Mouse (Mus musculus) adrenal gland, postnatal 4 days (tissue): Measurements from ENCODE around the gene Tex28. TPM values are rescaled to one million over a fixed set of nuclear protein-coding genes. Genes with fewer than 3 reads are reported as not detected.
"Not testable (repeated sequence)": the region's sequence is repeated elsewhere in the genome, so short reads cannot be mapped to it uniquely, and the experiment has no call there.

ENCODE experiments used
- DNase-seq, 2 experiments: peaks; one replicate each; pipeline ENCODE4 v3.0.0; 2021 to 2022; ENCODE audit warnings: low spot score in 2 of 2, mixed read lengths in 2 of 2
- long read RNA-seq, 2 experiments: library from polyadenylated mRNA; stranded (forward); transcript quantifications; one replicate each; pipeline ENCODE4 v2.0.0; 2021
- total RNA-seq, 2 experiments: library from RNA; stranded (reverse); gene quantifications; 2 replicates each; pipeline ENCODE4 v1.2.3; 2021

Tex28 gene
- not detected for total RNA-seq
- long read RNA-seq, experiment 1 = 0 reads
- long read RNA-seq, experiment 2 = 0 reads

DNA sequence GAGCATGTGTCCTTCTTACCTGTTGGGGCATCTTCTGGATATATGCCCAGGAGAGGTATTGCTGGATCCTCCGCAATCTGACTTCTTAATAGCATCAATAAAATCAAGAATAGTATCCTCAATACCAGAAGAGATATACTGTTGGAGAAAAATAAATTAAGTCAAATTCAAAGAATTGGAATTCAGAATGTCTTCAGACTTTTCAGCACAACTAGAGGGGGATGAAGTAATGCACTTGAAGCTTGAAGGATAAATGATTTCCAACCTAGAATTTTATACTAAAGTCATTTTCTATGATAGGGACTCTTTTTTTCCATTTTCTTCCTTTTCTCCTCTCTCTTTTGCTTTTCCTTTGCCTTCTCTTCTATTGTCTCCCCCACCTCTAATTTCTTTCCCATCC is at the start of gene Tex28:
TSS of gene Tex28 (minus strand) at position 101 of the 400 bp plus-strand sequence.
- DNase-seq = no peak

DNA sequence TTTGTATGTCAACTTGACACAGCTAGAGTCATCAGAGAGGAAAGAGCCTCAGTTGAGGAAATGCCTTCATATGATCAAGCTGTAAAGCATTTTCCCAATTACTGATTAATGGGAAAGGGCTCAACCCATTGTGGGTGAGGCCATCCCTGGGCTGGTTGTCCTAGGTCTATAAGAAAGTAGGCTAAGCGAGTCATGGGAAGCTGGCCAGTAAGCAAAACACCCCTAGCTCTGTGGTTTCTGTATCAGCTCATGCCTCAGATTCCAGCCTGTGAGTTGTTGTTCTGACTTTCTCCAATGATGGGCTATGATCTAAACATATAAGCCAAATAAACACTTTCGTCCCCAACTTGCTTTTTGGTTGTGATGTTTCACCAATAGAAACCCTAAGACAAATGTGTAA is 35.9 kb upstream of the Tex28 start:
- DNase-seq = no peak

DNA sequence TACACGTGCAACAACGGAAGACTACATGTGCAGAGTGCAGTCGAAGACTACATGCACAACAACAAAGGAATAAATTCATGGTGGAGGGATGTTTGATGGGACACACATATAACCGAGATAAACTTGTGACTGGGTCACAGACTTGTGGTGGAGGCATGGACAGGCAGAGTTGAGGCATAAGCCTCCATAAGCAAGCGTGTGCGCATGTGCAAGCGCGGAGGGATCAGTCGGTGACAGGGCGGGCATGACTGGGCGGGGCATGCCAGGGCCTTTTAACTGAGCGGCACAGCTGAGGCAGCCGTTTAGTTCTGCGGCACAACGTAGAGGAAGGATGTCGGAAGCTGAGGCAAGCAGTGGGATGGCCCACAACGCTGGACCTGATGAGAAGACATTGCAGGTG is 9.3 kb upstream of the Tex28 start, which contains the start of gene Tktl1:
TSS of gene Tktl1 (plus strand) at position 301 of the 400 bp plus-strand sequence.
- no peak for DNase-seq

DNA sequence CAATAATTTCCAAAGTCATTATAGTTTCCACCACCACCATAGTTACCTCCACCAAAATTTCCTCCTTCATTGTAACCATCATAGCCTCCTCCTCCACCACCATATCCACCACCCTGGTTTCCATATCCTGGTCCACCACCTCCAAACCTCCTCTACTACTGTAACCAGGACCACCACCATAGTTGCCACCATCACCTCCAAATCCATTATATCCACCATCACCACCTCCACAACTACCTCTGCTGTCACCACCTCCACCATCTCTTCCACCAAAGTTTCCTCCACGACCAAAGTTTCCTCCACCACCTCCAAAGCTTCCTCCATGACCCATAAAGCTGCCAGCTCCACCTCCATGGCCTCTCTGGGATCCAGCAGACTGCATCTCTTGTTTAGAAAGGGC is 32.4 kb downstream of the Tex28 start, which contains the start of gene Mecp2:
TSS of gene Mecp2 (minus strand) at position 101 of the 400 bp plus-strand sequence.
- not testable (repeated sequence) for DNase-seq

DNA sequence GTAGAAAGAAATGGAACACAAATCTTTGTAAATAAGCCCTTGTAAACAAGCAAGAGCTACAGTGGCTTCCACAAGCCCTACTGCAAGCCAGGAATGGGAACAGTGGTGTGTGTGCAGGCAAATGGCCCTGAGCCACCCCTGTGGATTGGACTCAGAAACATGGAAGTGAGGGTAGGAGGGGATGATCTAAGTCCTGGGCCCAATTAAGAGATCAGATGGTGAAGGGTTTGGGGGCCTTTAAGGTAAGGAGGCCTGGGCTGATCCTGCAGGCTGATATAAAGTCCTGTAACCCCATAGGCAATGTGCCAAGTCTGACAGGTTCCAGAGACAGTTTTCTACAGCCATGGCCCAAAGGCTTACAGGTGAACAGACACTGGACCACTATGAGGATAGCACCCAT is 40.5 kb downstream of the Tex28 start, which contains the start of gene Opn1mw:
TSS of gene Opn1mw (plus strand) at position 301 of the 400 bp plus-strand sequence.
- no peak for DNase-seq

DNA sequence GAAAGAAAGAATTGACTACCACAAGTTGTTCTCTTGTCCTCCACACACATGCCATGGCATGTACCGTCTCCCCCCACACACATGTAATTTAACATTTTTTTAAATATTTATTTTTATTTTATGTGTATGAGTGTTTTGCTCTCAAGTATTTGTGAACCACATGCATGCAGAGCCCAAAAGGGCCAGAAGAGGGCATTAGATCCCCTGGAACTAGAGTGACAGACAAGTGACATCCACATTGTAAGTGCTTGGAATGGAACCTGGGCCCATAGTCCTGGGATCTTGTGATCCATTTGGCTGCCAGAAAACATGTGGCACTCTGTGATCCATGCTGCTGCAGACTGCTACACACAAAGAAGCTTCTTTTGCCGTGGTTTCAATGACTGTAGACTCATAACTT is 42.7 kb downstream of the Tex28 start:
- DNase-seq = no peak

DNA sequence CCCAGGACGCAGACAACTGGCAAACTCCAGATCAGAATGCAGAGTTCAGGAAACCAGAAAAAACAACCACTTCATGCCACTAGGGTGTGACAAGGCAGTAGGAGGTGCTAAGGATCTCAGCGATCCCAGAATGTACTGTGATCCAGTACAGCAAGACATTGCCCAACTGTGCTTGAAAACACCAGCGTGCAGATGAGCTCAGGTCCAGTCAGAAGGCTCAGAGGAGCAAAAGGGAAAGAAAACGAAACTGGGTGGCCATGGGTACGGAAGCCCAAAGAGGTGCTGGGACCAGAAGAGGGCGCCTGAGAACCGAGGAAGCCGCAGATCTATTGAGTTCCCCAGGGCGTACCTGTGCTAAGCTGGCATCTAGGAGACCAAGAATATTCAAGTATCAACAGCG is 52.1 kb downstream of the Tex28 start:
- peak in 1 of 2 experiments; percentile 4 for DNase-seq

DNA sequence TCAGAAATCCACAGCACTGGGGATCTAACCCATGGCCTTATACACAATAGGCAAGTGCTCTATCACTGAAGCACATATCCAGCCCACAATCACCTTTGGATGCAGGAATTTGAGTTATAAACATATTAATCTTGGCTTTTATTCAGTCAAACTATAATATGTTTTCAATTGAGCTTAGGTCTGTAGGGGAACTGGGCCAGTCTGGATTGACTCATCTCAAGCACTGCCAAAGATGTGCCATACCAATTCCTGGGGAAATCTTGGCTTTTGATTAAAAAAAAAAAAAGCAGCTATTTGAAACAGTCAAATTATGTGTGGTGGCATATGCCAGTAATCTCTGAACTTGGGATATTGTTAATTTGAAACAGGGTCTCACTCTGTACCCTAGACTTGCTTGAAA is 53.6 kb downstream of the Tex28 start:
- DNase-seq = no peak

DNA sequence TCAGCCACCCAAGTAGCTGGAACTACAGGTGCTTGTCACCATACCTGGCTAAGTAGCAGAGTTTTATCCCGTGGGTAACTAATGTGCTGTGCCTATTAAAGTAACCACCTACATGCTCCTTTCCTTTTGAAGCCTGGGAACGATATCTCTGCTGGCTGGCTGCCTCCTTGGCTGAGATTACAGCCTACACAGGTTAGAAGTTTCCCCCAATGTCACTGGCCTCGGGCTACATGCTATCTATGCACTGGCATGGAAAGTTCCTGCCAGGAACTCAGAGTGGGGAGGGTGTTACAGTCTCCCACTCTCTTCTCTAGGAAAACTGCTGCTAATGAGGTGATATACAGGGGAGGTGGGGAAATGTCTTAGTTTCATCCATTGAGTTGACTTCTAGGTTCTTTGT is 58.9 kb downstream of the Tex28 start:
- no peak for DNase-seq

DNA sequence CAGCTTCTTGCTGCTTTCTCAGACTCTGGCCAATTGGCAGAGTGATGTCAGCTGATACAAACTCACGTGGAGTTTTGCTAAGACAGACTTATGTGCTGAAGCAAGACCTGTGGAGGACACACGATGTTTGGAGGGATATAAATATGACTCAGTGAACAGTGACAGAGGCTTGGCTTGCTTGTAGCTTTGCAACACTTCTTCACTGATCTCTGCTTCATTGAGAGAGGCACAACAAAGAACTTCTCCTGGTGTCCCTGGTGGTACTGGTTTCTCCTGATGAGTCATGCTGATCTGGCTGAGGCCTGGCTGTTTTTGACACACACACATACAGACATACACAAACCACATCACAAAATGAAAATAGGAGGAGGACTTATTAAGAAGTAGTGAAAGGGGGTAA is 61.7 kb downstream of the Tex28 start:
- no peak for DNase-seq

DNA sequence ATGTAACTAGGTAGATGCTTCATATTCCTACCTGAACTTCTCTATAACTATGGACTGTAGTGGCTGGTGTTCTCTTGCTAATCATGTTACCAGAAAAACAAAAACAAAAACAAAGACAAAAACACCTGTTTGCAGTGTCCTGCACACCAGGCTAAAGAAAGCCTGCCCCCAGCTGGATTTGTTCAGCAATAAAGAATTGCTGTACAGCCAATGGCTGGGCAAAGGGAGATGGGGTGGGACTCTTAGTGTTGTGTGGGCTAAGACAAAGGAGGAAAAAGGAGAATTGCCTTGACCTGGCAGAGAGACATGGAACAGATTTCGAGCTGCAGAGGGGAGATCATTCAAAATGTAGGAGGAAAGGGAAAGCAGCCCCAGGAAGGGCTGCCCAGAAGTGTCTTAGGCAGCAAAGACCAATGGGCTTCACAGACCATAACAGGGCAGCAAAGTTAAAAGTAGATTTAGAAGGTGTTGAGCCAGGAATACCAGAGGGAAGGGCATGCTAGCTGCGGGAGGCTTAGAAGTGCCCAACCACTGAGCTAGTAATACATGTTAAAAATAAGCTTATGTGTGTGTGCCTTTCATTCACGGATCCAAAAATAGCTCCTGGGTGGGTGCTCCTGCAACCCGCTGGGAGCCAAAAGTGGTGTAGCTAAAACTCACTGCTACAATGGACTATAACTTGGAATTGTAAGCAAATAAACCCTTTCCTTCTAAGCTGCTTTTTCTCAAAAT is 64.0 kb downstream of the Tex28 start:
- DNase-seq = no peak

Other genes starting within 250 kb of the Tex28 start
- gene Arhgap4, start 246.0 kb downstream of the Tex28 start, total RNA-seq = 10 to 100 TPM in 1 of 2 experiments, 1 to 10 TPM in 1; 6.6 to 10.1 TPM
- 100 to 1,000 TPM in 1 of 2 experiments, 10 to 100 TPM in 1; 98.4 to 104 TPM for gene Naa10, start 245.9 kb downstream of the Tex28 start, total RNA-seq
- gene Renbp, start 237.0 kb downstream of the Tex28 start, total RNA-seq = 10 to 100 TPM; 30.4 to 30.8 TPM
- 10 to 100 TPM; 93.9 to 95.8 TPM for gene Hcfc1, start 201.5 kb downstream of the Tex28 start, total RNA-seq
- 100 to 1,000 TPM; 127 to 128 TPM for gene Irak1, start 143.9 kb downstream of the Tex28 start, total RNA-seq
- gene Opn1mw, start 40.4 kb downstream of the Tex28 start, total RNA-seq = not detected
- 10 to 100 TPM; 41.1 to 45.1 TPM for gene Mecp2, start 32.5 kb downstream of the Tex28 start, total RNA-seq
- not detected for gene Tktl1, start 9.4 kb upstream of the Tex28 start, total RNA-seq
- 100 to 1,000 TPM; 207 to 261 TPM for gene Flna, start 82.0 kb upstream of the Tex28 start, total RNA-seq
- gene Emd, start 86.8 kb upstream of the Tex28 start, total RNA-seq = 10 to 100 TPM; 46.9 to 51.7 TPM
- gene Rpl10, start 103.0 kb upstream of the Tex28 start, total RNA-seq = 100 to 1,000 TPM; 472 to 522 TPM
- gene Taz, start 114.1 kb upstream of the Tex28 start, total RNA-seq = 100 to 1,000 TPM in 1 of 2 experiments, 10 to 100 TPM in 1; 95.2 to 102 TPM
- gene Dnase1l1, start 114.5 kb upstream of the Tex28 start, total RNA-seq = 10 to 100 TPM; 13.5 to 16.4 TPM
- gene Atp6ap1, start 129.3 kb upstream of the Tex28 start, total RNA-seq = 100 to 1,000 TPM; 135 to 140 TPM
- 100 to 1,000 TPM; 153 to 190 TPM for gene Gdi1, start 137.2 kb upstream of the Tex28 start, total RNA-seq
- gene Fam50a, start 145.2 kb upstream of the Tex28 start, total RNA-seq = 10 to 100 TPM; 49.7 to 55.5 TPM
- 10 to 100 TPM; 17.4 to 22.7 TPM for gene Plxna3, start 161.2 kb upstream of the Tex28 start, total RNA-seq
- 10 to 100 TPM; 64.0 to 74.8 TPM for gene Lage3, start 185.8 kb upstream of the Tex28 start, total RNA-seq
- gene Ubl4a, start 205.4 kb upstream of the Tex28 start, total RNA-seq = 10 to 100 TPM; 52.7 to 56.9 TPM
- 10 to 100 TPM; 13.7 to 17.5 TPM for gene Slc10a3, start 205.5 kb upstream of the Tex28 start, total RNA-seq
- 10 to 100 TPM; 26.0 to 32.0 TPM for gene Fam3a, start 225.4 kb upstream of the Tex28 start, total RNA-seq
- 10 to 100 TPM; 60.2 to 65.5 TPM for gene Ikbkg, start 225.5 kb upstream of the Tex28 start, total RNA-seq